Comparison of ENCODE assay signal across 8 mouse cellular contexts in the genomic region with DNA sequence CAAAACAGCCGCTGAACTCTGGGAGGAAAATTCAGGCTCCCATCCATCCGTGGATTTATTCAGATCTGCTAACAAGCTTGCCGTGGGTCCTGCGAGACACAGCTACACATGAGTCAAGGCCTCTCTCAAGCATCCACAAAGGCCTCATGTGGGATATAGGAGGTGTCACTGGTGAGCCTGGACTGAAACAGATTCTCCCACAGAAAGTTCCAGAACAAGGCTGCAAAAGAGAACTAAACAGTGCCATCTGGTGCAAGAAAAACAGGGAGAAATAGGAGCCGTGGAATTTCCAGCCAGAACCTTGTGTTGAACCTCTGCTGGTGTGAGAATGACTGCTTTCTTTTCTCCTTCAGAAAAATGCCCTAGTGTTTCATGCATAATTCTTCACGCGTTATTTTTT.
A peak's percentile ranks its signal among the peaks of the same experiment; 100 is the strongest.
DNase-seq lines count a peak whose midpoint lies in the region; ATAC-seq and TF ChIP-seq lines count a peak whose summit lies in the region.

No protein-coding gene starts in this region.

- no peaks in the 10 kb centered on the region for H3K27me3 ChIP-seq in intestine, postnatal 0 days (replicated peaks; ENCODE audit: control insufficient read depth, insufficient read depth, low read length)
- H3K27me3 ChIP-seq in intestine, embryonic 16.5 days (replicated peaks; ENCODE audit: control insufficient read depth, insufficient read depth, low read length) = no peaks in the 10 kb centered on the region
- H3K27me3 ChIP-seq in cerebellum, adult 2 months (ENCODE audit: control insufficient read depth, insufficient read depth, low read length) = no peaks in the 10 kb centered on the region

- no peaks in the 10 kb centered on the region for H3K9me3 ChIP-seq in intestine, postnatal 0 days (ENCODE audit: control insufficient read depth)
- H3K9me3 ChIP-seq in intestine, embryonic 16.5 days (ENCODE audit: control insufficient read depth, low read length) = no peaks in the 10 kb centered on the region

- no peak overlapping the region for H3K4me2 ChIP-seq in intestine, postnatal 0 days (replicated peaks; ENCODE audit: low read depth)
- no peak overlapping the region for H3K4me2 ChIP-seq in intestine, embryonic 16.5 days (ENCODE audit: low read depth, low read length)

- peak; percentile 72 for TF ChIP-seq CTCF in intestine, postnatal 0 days (IDR thresholded peaks at IDR 0.05; ENCODE audit: low read depth)
- peak; percentile 19; the same call in 1 of the 2 replicates for TF ChIP-seq CTCF in cerebellum, adult 2 months (IDR thresholded peaks at IDR 0.05; ENCODE audit: borderline replicate concordance, insufficient read depth, low read depth, low read length)

- no peak overlapping the region for H3K9ac ChIP-seq in intestine, postnatal 0 days (ENCODE audit: low read depth, low read length)
- H3K9ac ChIP-seq in intestine, embryonic 16.5 days (ENCODE audit: low read depth, low read length) = no peak overlapping the region

- WGBS in intestine, postnatal 0 days = 72% methylated on average over 7 of the region's 7 CpGs
- WGBS in intestine, embryonic 16.5 days = 67% methylated on average over 7 of the region's 7 CpGs
- WGBS in cerebellum, adult 2 months = 69% methylated on average over 7 of the region's 7 CpGs

- no peaks in the 10 kb centered on the region for H3K36me3 ChIP-seq in intestine, postnatal 0 days (ENCODE audit: control insufficient read depth, insufficient read depth)
- H3K36me3 ChIP-seq in intestine, embryonic 16.5 days (ENCODE audit: control insufficient read depth, insufficient read depth, low read length) = no peaks in the 10 kb centered on the region

- peak in 1 of 2 experiments; percentile 27 for DNase-seq in cerebellum, adult 2 months
- peak; percentile 60 for DNase-seq in embryo, embryonic 10.5 days (ENCODE audit: low spot score)
- peak; percentile 36 for DNase-seq in layer of hippocampus, adult 9-11 months
- DNase-seq in right cerebral cortex, postnatal 36 days (ENCODE audit: low spot score in 2 of 2) = peak; percentile 22 to 48
- DNase-seq in spleen, postnatal 36 days (ENCODE audit: low spot score in 2 of 2) = no peak
- no peak for DNase-seq in spleen, adult 12 weeks (ENCODE audit: low spot score)

- H3K4me3 ChIP-seq in intestine, postnatal 0 days (ENCODE audit: low read depth, low read length) = no peak overlapping the region
- H3K4me3 ChIP-seq in intestine, embryonic 16.5 days (ENCODE audit: low read length) = no peak overlapping the region
- H3K4me3 ChIP-seq in cerebellum, adult 2 months (replicated peaks; ENCODE audit: insufficient read depth, low read depth, low read length) = no peak overlapping the region

- no peaks in the 10 kb centered on the region for H3K4me1 ChIP-seq in intestine, postnatal 0 days (replicated peaks; ENCODE audit: control insufficient read depth, insufficient read depth, low read length)
- H3K4me1 ChIP-seq in intestine, embryonic 16.5 days (ENCODE audit: control insufficient read depth, insufficient read depth, low read length) = no peaks in the 10 kb centered on the region
- no peaks in the 10 kb centered on the region for H3K4me1 ChIP-seq in cerebellum, adult 2 months (ENCODE audit: control insufficient read depth, insufficient read depth, low read length)

- no peak for ATAC-seq in intestine, postnatal 0 days
- no peak for ATAC-seq in intestine, embryonic 16.5 days

- no peak for TF ChIP-seq POLR2A in cerebellum, adult 2 months (IDR thresholded peaks at IDR 0.05; ENCODE audit: borderline replicate concordance, insufficient read depth, low read length)

- H3K27ac ChIP-seq in intestine, postnatal 0 days (ENCODE audit: low read depth, low read length) = no peak overlapping the region
- no peak overlapping the region for H3K27ac ChIP-seq in intestine, embryonic 16.5 days (ENCODE audit: low read length)
- no peak overlapping the region for H3K27ac ChIP-seq in cerebellum, adult 2 months (ENCODE audit: insufficient read depth, low read length)

Comparison
In these comparisons a context has a peak if more than half of its experiments do, and no peak if none do; other contexts are left out.
1. DNase-seq: peak in embryo, embryonic 10.5 days (single experiment), layer of hippocampus, adult 9-11 months (single experiment) and right cerebral cortex, postnatal 36 days (2 of 2); none in spleen, postnatal 36 days (0 of 2) and spleen, adult 12 weeks (single experiment).